Mouse (Mus musculus): ENCODE measurements around the gene Car10. TPM values are rescaled to one million over a fixed set of nuclear protein-coding genes. Genes with fewer than 3 reads are reported as not detected.
A peak's percentile ranks its signal among the peaks of the same experiment; 100 is the strongest.

Car10 gene
- polyA plus RNA-seq, 1 experiment from 2014 or later: 0.75 TPM

DNA sequence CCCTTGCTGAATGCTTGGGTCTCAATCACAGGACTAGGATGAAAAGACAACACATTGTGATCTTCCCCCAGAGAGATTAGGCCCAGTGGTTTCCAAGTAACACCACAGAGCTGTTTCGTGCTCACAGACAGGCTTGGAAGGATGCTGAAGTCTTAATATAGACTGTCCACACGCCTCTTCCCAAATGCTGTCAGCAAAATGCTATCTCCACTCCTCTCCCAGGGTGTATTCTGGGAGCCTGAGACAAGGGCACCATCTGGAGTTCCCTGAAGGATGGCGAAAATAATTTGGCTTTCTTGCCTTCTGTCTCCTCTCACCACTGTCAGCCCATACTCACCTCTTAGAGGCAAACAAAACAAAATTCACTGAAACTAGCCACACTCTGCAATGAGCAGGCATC is 467.9 kb downstream of the Car10 start:
- Histone ChIP-seq H3K4me2 (replicated peaks) (no peak overlapping the region), H3K27ac (no peak overlapping the region), H3K36me3 (no peaks in the 10 kb centered on the region), H3K9me3 (no peaks in the 10 kb centered on the region), H3K9ac (no peak overlapping the region), H3K27me3 (no peaks in the 10 kb centered on the region), H3K4me1 (no peaks in the 10 kb centered on the region), H3K4me3 (no peak overlapping the region)
- ATAC-seq (ENCODE audit: low FRiP score, low read depth): no peak
- 90% methylated on average over 3 of the region's 3 CpGs for WGBS

- Histone ChIP-seq H3K27ac (no peak overlapping the region), H3K27me3 (no peaks in the 10 kb centered on the region), H3K4me1 (no peaks in the 10 kb centered on the region), H3K36me3 (no peaks in the 10 kb centered on the region), H3K4me2 (replicated peaks) (no peak overlapping the region), H3K4me3 (no peak overlapping the region), H3K9me3 (no peaks in the 10 kb centered on the region), H3K9ac (no peak overlapping the region)
- no peak for ATAC-seq (ENCODE audit: low FRiP score, low read depth)
- 66% methylated on average over 11 of the region's 11 CpGs for WGBS
These were observed 474.3 kb downstream of the Car10 start for GRCm38 (mm10) chr11:93571917-93572641.

GRCm38 (mm10) chr11:93577441-93577840 is 479.6 kb downstream of the Car10 start:
- H3K4me1 ChIP-seq: no peaks in the 10 kb centered on the region
- WGBS: 96% methylated on average over 2 of the region's 2 CpGs
- H3K4me3 ChIP-seq: no peak overlapping the region
- no peaks in the 10 kb centered on the region for H3K36me3 ChIP-seq
- H3K9me3 ChIP-seq: no peaks in the 10 kb centered on the region
- H3K9ac ChIP-seq: no peak overlapping the region
- H3K27ac ChIP-seq: no peak overlapping the region
- no peak overlapping the region for H3K4me2 ChIP-seq (replicated peaks)
- no peak for ATAC-seq (ENCODE audit: low FRiP score, low read depth)
- no peaks in the 10 kb centered on the region for H3K27me3 ChIP-seq

- WGBS: 89% methylated on average over 1 of the region's 1 CpGs
- no peaks in the 10 kb centered on the region for H3K4me1 ChIP-seq
- H3K4me2 ChIP-seq (replicated peaks): no peak overlapping the region
- no peak overlapping the region for H3K9ac ChIP-seq
- H3K27me3 ChIP-seq: no peaks in the 10 kb centered on the region
- no peak overlapping the region for H3K27ac ChIP-seq
- no peaks in the 10 kb centered on the region for H3K36me3 ChIP-seq
- H3K9me3 ChIP-seq: no peaks in the 10 kb centered on the region
- H3K4me3 ChIP-seq: no peak overlapping the region
- ATAC-seq (ENCODE audit: low FRiP score, low read depth): no peak
These were observed 481.8 kb downstream of the Car10 start for GRCm38 (mm10) chr11:93579626-93580025.

GRCm38 (mm10) chr11:93581326-93581725 is 483.5 kb downstream of the Car10 start:
- no peak for ATAC-seq (ENCODE audit: low FRiP score, low read depth)
- Histone ChIP-seq H3K9ac (no peak overlapping the region), H3K4me3 (no peak overlapping the region), H3K4me1 (no peaks in the 10 kb centered on the region), H3K4me2 (replicated peaks) (no peak overlapping the region), H3K27ac (no peak overlapping the region), H3K9me3 (no peaks in the 10 kb centered on the region), H3K27me3 (no peaks in the 10 kb centered on the region), H3K36me3 (no peaks in the 10 kb centered on the region)
- WGBS: 18% methylated on average over 4 of the region's 4 CpGs

GRCm38 (mm10) chr11:93587788-93588187 is 490.0 kb downstream of the Car10 start:
- Histone ChIP-seq H3K9ac (no peak overlapping the region), H3K27ac (no peak overlapping the region), H3K9me3 (peaks cover 9% of the 10 kb centered on the region), H3K4me2 (replicated peaks) (no peak overlapping the region), H3K4me1 (no peaks in the 10 kb centered on the region), H3K4me3 (no peak overlapping the region), H3K27me3 (no peaks in the 10 kb centered on the region), H3K36me3 (no peaks in the 10 kb centered on the region)
- 75% methylated on average over 4 of the region's 4 CpGs for WGBS
- ATAC-seq (ENCODE audit: low FRiP score, low read depth): no peak

DNA sequence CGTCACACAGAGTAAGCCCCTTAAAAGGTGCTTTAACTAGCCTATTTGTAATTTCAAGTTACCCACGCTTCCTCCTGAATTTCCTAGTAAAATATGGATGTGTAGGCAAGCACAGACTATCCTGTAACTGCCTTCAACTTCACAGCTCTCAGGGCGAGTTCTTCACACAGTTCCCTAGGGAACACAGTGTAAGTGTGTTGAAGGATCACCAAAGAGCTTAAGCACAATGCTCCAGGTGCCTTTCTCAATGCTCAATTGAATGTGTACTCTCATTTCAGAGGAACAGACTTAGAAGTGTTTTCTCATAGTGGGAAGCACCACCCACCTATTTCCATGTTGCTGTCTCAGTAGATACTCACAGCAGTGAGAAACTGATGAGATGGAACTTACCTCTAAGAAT is 492.8 kb downstream of the Car10 start:
- no peaks in the 10 kb centered on the region for H3K27me3 ChIP-seq
- H3K4me3 ChIP-seq: no peak overlapping the region
- 64% methylated on average over 3 of the region's 3 CpGs for WGBS
- no peak overlapping the region for H3K4me2 ChIP-seq (replicated peaks)
- peaks cover 9% of the 10 kb centered on the region for H3K9me3 ChIP-seq
- no peak overlapping the region for H3K27ac ChIP-seq
- H3K36me3 ChIP-seq: no peaks in the 10 kb centered on the region
- H3K9ac ChIP-seq: no peak overlapping the region
- H3K4me1 ChIP-seq: no peaks in the 10 kb centered on the region
- ATAC-seq (ENCODE audit: low FRiP score, low read depth): no peak

DNA sequence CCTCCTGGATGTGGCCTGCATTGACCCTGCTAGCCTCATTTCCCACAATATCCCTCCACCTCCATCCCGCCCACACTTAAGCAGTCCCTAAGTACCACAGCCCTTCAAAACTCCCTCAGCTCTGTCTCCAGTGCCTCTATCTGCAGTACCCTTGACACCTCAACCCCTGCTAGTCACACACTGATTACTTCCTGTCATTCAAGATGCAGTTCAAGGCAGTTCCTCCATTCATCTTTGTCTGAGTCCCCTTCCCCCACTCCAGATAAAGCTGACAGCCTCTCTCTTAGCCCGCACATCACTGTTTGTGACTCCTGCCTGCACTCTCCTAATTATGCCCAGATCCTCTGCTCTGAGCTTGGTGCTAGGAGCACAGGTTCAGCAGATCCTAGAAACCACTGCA is 496.2 kb downstream of the Car10 start:
- Histone ChIP-seq H3K4me3 (no peak overlapping the region), H3K36me3 (no peaks in the 10 kb centered on the region), H3K27ac (no peak overlapping the region), H3K9ac (no peak overlapping the region), H3K4me1 (no peaks in the 10 kb centered on the region), H3K9me3 (peaks cover 9% of the 10 kb centered on the region), H3K27me3 (no peaks in the 10 kb centered on the region), H3K4me2 (replicated peaks) (no peak overlapping the region)
- 23% methylated on average over 2 of the region's 2 CpGs for WGBS
- ATAC-seq (ENCODE audit: low FRiP score, low read depth): no peak

DNA sequence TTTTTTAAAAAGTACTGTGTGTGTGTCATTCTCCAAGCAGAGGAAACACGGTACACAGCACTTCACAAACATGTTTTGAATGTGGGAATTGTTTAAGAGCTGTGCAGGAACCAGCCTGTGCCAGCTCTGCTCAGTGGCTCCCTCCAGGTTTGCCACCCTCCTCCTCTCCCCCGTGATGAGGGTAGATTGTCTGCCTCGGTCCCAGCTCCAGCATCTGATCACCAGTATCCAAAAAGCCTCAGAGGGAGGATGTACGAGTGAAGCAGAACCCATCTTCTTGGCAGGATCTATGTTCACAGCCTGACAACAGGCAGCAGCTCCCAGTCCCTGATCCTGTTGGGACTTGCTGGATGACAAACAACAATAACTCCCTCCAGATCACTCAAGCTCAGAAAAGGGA is 500.3 kb downstream of the Car10 start:
- H3K4me3 ChIP-seq: no peak overlapping the region
- no peak for ATAC-seq (ENCODE audit: low FRiP score, low read depth)
- H3K9me3 ChIP-seq: no peaks in the 10 kb centered on the region
- H3K4me1 ChIP-seq: peaks cover 11% of the 10 kb centered on the region
- no peaks in the 10 kb centered on the region for H3K27me3 ChIP-seq
- no peaks in the 10 kb centered on the region for H3K36me3 ChIP-seq
- H3K9ac ChIP-seq: no peak overlapping the region
- H3K4me2 ChIP-seq (replicated peaks): no peak overlapping the region
- no peak overlapping the region for H3K27ac ChIP-seq
- 56% methylated on average over 4 of the region's 4 CpGs for WGBS

- Histone ChIP-seq H3K27me3 (no peaks in the 10 kb centered on the region), H3K36me3 (no peaks in the 10 kb centered on the region), H3K4me2 (replicated peaks) (no peak overlapping the region), H3K9me3 (no peaks in the 10 kb centered on the region), H3K27ac (no peak overlapping the region), H3K9ac (no peak overlapping the region), H3K4me3 (no peak overlapping the region), H3K4me1 (peaks cover 11% of the 10 kb centered on the region)
- 79% methylated on average over 3 of the region's 3 CpGs for WGBS
- no peak for ATAC-seq (ENCODE audit: low FRiP score, low read depth)
These were observed 501.9 kb downstream of the Car10 start for GRCm38 (mm10) chr11:93599755-93600154.

DNA sequence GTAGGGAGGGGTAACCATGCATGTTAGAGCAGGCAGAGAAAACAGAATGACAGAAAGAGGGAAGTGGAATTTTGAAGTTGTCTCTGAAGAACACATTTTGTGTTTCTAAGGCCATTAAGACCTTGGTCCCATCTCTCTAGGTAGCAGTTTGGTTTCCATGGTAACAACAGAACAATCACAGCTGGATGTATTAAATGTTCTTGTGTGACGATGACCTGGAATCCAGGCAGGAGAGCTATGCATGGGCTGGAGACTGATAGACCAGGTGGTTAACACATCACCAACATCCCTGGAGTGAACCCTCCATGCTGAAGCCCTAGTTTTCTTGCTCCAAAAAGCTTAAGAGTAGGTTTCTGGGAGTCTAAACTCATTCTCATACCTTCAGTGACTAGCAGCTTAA is 505.7 kb downstream of the Car10 start:
- H3K27ac ChIP-seq: no peak overlapping the region
- H3K4me2 ChIP-seq (replicated peaks): no peak overlapping the region
- H3K36me3 ChIP-seq: no peaks in the 10 kb centered on the region
- H3K4me3 ChIP-seq: no peak overlapping the region
- WGBS: 44% methylated on average over 1 of the region's 1 CpGs
- H3K4me1 ChIP-seq: peaks cover 11% of the 10 kb centered on the region
- H3K27me3 ChIP-seq: no peaks in the 10 kb centered on the region
- H3K9me3 ChIP-seq: no peaks in the 10 kb centered on the region
- ATAC-seq (ENCODE audit: low FRiP score, low read depth): peak; percentile 75
- H3K9ac ChIP-seq: no peak overlapping the region

- Histone ChIP-seq H3K4me2 (replicated peaks) (no peak overlapping the region), H3K27me3 (no peaks in the 10 kb centered on the region), H3K36me3 (no peaks in the 10 kb centered on the region), H3K9ac (no peak overlapping the region), H3K9me3 (no peaks in the 10 kb centered on the region), H3K27ac (no peak overlapping the region), H3K4me1 (no peaks in the 10 kb centered on the region), H3K4me3 (no peak overlapping the region)
- 72% methylated on average over 1 of the region's 1 CpGs for WGBS
- ATAC-seq (ENCODE audit: low FRiP score, low read depth): no peak
These were observed 509.3 kb downstream of the Car10 start for GRCm38 (mm10) chr11:93607111-93607510.

- 46% methylated on average over 7 of the region's 7 CpGs for WGBS
- Histone ChIP-seq H3K27me3 (no peaks in the 10 kb centered on the region), H3K4me1 (no peaks in the 10 kb centered on the region), H3K4me2 (replicated peaks) (no peak overlapping the region), H3K9ac (no peak overlapping the region), H3K36me3 (no peaks in the 10 kb centered on the region), H3K4me3 (no peak overlapping the region), H3K9me3 (no peaks in the 10 kb centered on the region), H3K27ac (no peak overlapping the region)
- no peak for ATAC-seq (ENCODE audit: low FRiP score, low read depth)
These were observed 510.9 kb downstream of the Car10 start for GRCm38 (mm10) chr11:93608716-93609115.

Measured in limb, embryonic 13.5 days (tissue).